Mouse (Mus musculus) E14TG2a.4 (cell line): ENCODE results near the gene Prdx2.

Experiments used
- CTCF ChIP-seq: conservative IDR thresholded peaks from 2 replicates; pipeline ENCODE4 v1.5.1; 2014; ENCODE audit warnings: low read length
- NANOG ChIP-seq: IDR thresholded peaks from 2 replicates; pipeline ENCODE4 v1.6.1; 2014; ENCODE audit warnings: borderline replicate concordance, low read length, mixed read lengths
- POU5F1 ChIP-seq: IDR thresholded peaks from 2 replicates; pipeline ENCODE4 v1.6.1; 2014; ENCODE audit warnings: low read length, borderline replicate concordance

GRCm38 (mm10) chr8:84945633-84946527 is 23.5 kb upstream of the Prdx2 start:
- TF ChIP-seq CTCF, result peak; percentile 17; the same call in 1 of the 2 replicates
- no peak for TF ChIP-seq POU5F1
- no peak for TF ChIP-seq NANOG
